Mouse (Mus musculus) megakaryocyte, embryonic 14.5 days (primary cell): ENCODE measurements around the gene Cldn3. TPM values are rescaled to one million over a fixed set of nuclear protein-coding genes. Genes with fewer than 3 reads are reported as not detected.
A peak's percentile ranks its signal among the peaks of the same experiment; 100 is the strongest.

Source experiments
- H3K27me3 ChIP-seq: replicated peaks from 2 replicates; pipeline ENCODE3; 2012; ENCODE audit warnings: inconsistent platforms
- H3K36me3 ChIP-seq: replicated peaks from 2 replicates; pipeline ENCODE3; 2012; ENCODE audit warnings: low read length, inconsistent platforms, mixed read lengths
- H3K4me1 ChIP-seq: 2 replicates; pipeline ENCODE4 v1.6.1; 2012; ENCODE audit warnings: inconsistent platforms
- H3K4me3 ChIP-seq: replicated peaks from 2 replicates; pipeline ENCODE3; 2012; ENCODE audit warnings: moderate library complexity, mild to moderate bottlenecking, inconsistent platforms
- H3K9me3 ChIP-seq: 2 replicates; pipeline ENCODE4 v1.6.1; 2012; ENCODE audit warnings: inconsistent platforms
- FLI1 ChIP-seq: IDR thresholded peaks from 2 replicates; pipeline ENCODE4 v1.6.1; 2012; ENCODE audit warnings: low read length, inconsistent platforms, mixed read lengths
- GATA1 ChIP-seq: IDR thresholded peaks from 3 replicates; pipeline ENCODE4 v1.6.1; 2012; ENCODE audit warnings: mixed read lengths, low read length, inconsistent platforms, borderline replicate concordance
- polyA plus RNA-seq: library from polyadenylated mRNA; stranded (reverse); fragments of >175 nt; gene quantifications from 2 replicates; pipeline ENCODE4 v1.2.3, GENCODE M21; 2012; ENCODE audit warnings: low replicate concordance; ENCODE audit not compliant: insufficient read depth

Gene Cldn3
- polyA plus RNA-seq, 1 experiment: 0.64 TPM

DNA sequence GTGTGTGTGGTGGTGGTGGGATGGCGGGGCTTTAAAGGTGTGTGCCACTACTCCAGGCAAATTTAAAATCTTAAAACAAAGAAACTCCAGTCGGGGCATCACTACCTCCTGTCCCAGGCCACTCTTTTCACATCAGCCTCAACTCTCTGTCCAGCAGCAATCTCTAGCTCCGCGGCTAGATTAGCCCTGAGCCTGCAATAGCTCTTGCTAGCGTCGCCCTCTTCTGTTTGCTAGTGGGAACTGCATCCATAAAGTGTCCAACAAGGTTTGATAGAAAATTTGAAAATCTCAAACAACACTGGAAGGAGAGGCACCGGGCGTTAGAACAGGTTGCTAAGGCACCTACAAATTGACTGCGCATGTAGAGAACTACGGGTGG is 20.6 kb upstream of the Cldn3 start:
- peaks cover 21% of the 10 kb centered on the region for H3K27me3 ChIP-seq
- H3K4me3 ChIP-seq: peak overlapping the region; percentile 90
- no peaks in the 10 kb centered on the region for H3K36me3 ChIP-seq
- peaks cover 49% of the 10 kb centered on the region for H3K4me1 ChIP-seq
- H3K9me3 ChIP-seq: no peaks in the 10 kb centered on the region
- TF ChIP-seq FLI1: no peak
- no peak for TF ChIP-seq GATA1

DNA sequence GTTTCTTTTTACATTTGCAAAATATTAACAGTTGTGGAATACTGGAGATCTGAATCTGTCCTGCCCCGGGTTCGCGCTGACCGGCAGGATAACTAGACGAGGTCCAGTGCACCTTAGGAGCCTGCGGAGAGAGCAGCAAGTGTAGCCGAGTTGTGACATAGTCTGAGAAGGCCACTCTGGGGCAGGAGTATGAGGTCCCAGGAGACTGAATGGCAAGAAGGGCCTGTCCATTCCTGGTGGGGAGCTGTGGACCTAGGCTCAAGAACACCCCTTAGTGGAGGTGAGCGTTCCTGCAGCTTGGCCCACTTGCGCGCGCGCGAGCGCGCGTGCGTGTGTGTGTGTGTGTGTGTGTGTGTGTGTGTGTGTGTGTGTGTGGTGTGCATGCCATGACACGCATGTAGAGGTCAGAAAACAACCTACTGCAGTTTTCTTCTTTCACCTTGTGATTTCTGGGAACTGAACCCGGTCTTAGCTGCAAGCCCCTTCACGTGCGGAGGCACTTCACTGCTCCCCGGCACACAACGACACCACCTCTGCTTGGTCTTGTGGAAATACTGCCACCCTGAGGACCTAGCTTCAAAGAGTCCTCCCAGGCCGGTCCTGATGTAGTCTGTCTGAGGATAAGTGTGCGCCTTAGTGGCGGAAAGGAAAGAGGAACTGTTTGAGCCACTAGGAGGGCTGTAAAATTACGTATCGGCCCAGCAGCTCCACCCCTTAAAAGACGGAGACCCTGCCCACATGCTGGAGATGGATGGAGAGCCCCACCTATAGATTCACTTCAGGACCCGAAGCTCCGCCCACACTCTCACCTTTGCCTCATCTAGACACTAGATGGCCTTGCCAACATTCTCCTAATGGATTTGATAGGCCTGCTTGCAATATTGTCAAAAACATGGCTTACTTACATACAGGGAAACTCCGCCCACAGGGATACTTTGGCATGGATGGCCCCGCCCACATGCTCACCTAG is 19.9 kb upstream of the Cldn3 start:
- Histone ChIP-seq H3K9me3 (no peaks in the 10 kb centered on the region), H3K27me3 (peaks cover 24% of the 10 kb centered on the region), H3K4me1 (peaks cover 42% of the 10 kb centered on the region), H3K4me3 (peak overlapping the region; percentile 90), H3K36me3 (no peaks in the 10 kb centered on the region)
- TF ChIP-seq GATA1: no peak
- no peak for TF ChIP-seq FLI1

DNA sequence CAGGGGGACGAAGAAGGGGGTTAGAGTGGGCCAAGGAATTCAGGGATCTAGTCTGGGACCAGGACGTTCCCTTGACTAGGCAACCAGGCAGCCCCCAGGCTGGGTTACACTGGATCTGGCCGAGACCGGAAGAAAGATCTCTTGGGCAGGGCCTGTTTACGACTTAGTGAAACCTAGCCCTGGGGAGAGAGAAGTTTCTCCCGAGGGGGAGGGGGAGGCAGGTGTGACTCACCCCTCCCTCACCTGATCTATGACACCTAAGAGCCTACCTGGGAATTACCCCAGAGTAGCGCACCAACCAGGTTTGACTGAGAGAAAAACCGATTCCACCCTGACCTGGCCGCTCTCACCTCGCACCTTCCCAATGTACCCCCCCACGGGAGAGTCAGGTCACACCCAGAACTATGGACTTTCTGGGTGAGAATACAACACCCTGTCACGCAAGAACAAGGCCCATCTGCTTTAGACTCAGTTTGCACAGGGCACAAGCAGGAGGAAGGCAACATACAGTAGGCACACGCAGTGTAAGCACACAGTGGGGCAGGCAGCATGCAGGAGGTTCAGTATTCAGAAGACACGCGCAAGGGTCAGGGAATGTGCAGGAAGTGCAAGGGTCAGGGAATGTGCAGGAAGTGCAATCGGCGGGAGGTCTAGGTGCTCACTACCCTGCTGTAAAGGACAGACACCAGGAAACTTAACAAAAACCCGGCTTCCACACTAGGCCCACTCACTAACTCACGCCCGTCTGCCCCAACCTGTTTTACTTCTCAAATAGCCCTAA is 18.7 kb upstream of the Cldn3 start:
- H3K9me3 ChIP-seq: no peaks in the 10 kb centered on the region
- TF ChIP-seq FLI1 (no peak), GATA1 (no peak)
- H3K4me1 ChIP-seq: peaks cover 36% of the 10 kb centered on the region
- H3K4me3 ChIP-seq: peak overlapping the region; percentile 50
- H3K36me3 ChIP-seq: no peaks in the 10 kb centered on the region
- H3K27me3 ChIP-seq: peaks cover 24% of the 10 kb centered on the region

DNA sequence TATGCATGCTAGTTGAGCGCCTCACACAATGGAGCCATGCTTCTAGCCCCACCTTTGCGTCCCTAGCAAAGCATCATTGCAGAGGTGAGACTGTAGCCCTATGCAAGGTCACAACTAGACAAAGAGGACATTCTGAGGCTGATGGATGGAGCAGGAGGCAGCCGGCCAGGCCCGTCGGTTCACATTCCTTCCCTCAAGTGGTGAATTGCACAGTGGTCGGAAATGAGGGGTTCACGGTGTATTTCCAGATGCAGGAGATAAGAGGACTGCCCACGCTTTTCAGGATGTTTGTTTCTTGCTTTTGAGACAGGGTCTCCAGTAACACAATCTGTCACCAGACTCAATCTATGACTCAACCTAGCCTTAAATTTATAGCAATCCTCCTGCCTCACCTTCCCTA is 15.3 kb upstream of the Cldn3 start:
- TF ChIP-seq GATA1 (no peak), FLI1 (no peak)
- no peak overlapping the region for H3K4me3 ChIP-seq

DNA sequence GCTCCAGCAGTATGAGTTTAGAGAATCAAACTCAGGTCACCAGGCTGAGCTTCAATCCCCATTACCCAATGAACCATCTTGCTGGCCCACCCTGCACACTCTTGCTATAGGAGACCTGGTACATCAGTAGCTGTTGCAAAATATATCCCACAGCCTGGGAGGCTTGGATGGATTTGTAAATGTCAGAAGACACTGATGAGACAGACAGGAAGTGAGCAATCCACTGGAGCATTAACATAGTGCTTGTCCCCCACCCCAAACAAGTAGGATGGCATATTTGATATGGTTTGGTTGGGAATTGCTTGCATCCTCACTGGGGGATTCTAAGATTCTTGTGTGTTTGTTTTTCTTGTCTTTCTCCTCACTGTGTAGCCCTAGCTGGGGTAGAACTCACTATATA is 12.9 kb upstream of the Cldn3 start:
- H3K27me3 ChIP-seq: peaks cover 12% of the 10 kb centered on the region
- no peaks in the 10 kb centered on the region for H3K9me3 ChIP-seq
- peaks cover 46% of the 10 kb centered on the region for H3K4me1 ChIP-seq
- H3K36me3 ChIP-seq: no peaks in the 10 kb centered on the region
- TF ChIP-seq GATA1: no peak
- H3K4me3 ChIP-seq: no peak overlapping the region

More for the DNA sequence above, 15.3 kb upstream of the Cldn3 start:
- Histone ChIP-seq H3K9me3 (no peaks in the 10 kb centered on the region), H3K4me1 (peaks cover 41% of the 10 kb centered on the region), H3K36me3 (no peaks in the 10 kb centered on the region), H3K27me3 (peaks cover 24% of the 10 kb centered on the region)

DNA sequence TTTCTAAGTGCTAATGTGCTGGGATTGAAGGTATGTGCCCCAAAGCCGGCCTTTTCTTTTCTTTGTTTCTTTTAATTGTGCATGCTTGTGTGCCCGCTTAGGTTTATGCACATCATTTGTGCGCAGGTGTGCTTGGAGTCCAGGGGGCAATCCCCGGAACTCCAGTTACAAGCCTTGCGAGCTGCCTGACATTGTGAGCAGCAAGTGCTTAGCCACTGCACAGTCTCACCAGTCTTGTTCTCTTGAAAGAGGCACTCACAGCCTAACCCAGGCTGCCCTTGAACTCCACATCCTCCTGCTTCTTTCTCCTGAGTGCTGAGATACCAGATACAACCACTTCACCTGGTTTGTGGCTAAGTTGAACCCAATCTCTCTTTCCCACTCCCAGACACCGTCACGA is 12.5 kb upstream of the Cldn3 start:
- peaks cover 46% of the 10 kb centered on the region for H3K4me1 ChIP-seq
- no peaks in the 10 kb centered on the region for H3K9me3 ChIP-seq
- no peak overlapping the region for H3K4me3 ChIP-seq
- TF ChIP-seq FLI1 (no peak), GATA1 (no peak)
- H3K27me3 ChIP-seq: peaks cover 11% of the 10 kb centered on the region
- no peaks in the 10 kb centered on the region for H3K36me3 ChIP-seq

DNA sequence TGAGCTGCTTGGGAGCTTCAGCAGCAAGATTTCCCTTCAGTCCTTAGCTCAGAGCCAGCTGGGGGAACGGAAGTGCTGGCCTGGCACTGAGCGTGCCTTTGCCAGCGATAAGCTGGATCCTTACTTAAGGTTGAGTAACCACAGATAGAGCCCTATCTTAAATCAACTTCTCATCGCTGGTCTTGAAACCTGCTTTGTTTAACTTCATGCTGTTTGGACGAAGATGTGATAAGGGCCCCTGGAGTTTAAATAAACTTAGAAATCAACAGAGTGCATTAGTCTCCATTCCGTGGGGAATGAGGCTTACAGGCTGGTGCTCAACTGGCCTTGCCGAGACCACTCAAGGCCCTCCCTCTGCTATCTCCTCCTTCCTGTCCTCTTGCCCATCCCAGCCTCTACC is 11.7 kb upstream of the Cldn3 start:
- Histone ChIP-seq H3K36me3 (no peaks in the 10 kb centered on the region), H3K4me3 (peak overlapping the region; percentile 81), H3K9me3 (no peaks in the 10 kb centered on the region), H3K27me3 (peaks cover 11% of the 10 kb centered on the region), H3K4me1 (peaks cover 46% of the 10 kb centered on the region)
- TF ChIP-seq FLI1 (no peak), GATA1 (no peak)

DNA sequence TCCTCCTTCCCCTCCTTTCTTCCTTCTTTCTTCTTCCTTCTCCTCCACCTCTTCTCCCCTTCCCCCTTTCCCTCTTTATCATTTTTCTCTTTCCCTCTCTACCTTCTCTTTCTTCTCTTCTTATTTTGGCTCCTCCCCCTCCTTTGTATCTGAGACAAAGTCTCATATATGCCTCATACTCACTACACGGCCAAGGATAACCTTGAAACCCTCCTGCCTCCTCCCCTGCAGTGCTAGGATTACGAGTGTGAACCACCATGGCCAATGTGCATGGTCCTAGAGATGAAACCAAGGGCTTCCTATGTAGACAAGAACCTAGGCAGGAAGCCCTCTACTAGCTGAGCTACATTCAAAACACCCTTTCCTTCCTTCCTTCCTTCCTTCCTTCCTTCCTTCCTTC is 11.1 kb upstream of the Cldn3 start:
- Histone ChIP-seq H3K9me3 (no peaks in the 10 kb centered on the region), H3K4me1 (peaks cover 46% of the 10 kb centered on the region), H3K36me3 (no peaks in the 10 kb centered on the region), H3K4me3 (no peak overlapping the region), H3K27me3 (peaks cover 10% of the 10 kb centered on the region)
- TF ChIP-seq FLI1 (no peak), GATA1 (no peak)

DNA sequence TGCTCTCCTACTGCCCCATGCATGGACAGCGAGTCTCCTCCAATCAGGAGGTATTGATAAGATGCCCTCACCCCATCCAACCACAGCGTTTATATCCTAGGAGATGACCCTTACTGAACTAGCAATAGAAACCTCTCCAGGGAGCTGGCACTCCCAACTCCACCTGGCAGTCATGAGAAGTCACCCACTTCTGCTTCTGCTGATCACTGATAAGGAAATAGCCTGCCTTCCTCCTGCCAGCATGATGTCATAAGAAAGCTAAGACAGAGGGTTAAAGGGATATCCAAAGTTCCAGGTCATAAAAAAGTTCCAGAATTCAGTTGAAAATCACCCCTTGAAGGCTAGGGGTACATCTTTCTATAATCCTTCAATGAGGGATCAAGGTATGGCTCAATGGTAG is 9.8 kb upstream of the Cldn3 start:
- Histone ChIP-seq H3K36me3 (no peaks in the 10 kb centered on the region), H3K27me3 (peaks cover 7% of the 10 kb centered on the region), H3K4me3 (no peak overlapping the region), H3K4me1 (peaks cover 48% of the 10 kb centered on the region), H3K9me3 (no peaks in the 10 kb centered on the region)
- TF ChIP-seq GATA1 (no peak), FLI1 (no peak)

DNA sequence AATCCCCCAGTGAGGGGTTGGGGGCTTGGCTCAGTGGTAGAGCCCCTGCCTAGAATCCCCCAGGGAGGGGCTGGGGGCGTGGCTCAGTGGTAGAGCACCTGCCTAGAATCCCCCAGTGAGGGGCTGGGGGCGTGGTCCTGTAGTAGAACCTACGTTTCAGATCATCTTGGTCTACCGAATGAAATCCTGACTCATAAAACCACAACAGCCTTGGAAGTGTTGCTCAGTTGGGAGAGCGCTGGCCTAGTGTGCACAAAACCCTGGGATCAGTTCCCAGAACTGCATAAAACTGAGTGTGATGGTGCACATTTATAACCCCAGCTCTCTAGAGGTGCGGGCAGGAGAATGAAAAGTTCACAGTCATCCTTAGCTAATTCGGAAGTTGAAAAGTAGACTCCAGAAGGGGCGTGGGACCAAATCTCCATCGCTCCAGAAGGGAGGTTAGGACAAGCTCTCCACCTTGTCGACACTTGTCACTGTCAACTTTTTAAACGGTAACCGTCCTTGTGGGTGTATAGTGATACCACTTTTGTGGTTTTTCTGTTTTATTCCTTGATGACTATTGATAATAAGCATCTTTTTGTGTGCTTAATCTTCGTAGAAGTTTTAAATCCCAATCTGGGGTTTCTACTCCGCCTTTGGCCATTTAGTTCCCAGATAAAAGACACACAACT is 9.3 kb upstream of the Cldn3 start:
- Histone ChIP-seq H3K4me3 (no peak overlapping the region), H3K4me1 (peaks cover 54% of the 10 kb centered on the region)
- TF ChIP-seq GATA1: no peak
- no peak for TF ChIP-seq FLI1

More for the DNA sequence above, 9.3 kb upstream of the Cldn3 start:
- no peaks in the 10 kb centered on the region for H3K9me3 ChIP-seq
- H3K27me3 ChIP-seq: peaks cover 8% of the 10 kb centered on the region
- H3K36me3 ChIP-seq: no peaks in the 10 kb centered on the region
